Mouse (Mus musculus) heart, adult 2 months (tissue): Measurements from ENCODE around the gene Tbc1d22a.

Source experiments
- CTCF ChIP-seq: fragments of 200-600 bp; IDR thresholded peaks from 2 replicates; pipeline ENCODE4 v1.8.1; 2022; ENCODE audit warnings: antibody characterized with exemption, mild to moderate bottlenecking, moderate library complexity
- POLR2A ChIP-seq: fragments of 200-500 bp; IDR thresholded peaks from 2 replicates; pipeline ENCODE4 v1.6.1; 2011; ENCODE audit warnings: mild to moderate bottlenecking, low read depth, low read length, control low read depth; ENCODE audit not compliant: insufficient read depth

GRCm38 (mm10) chr15:86280137-86280536 is 65.9 kb downstream of the Tbc1d22a start:
- TF ChIP-seq POLR2A: no peak
- TF ChIP-seq CTCF: no peak
